Mouse (Mus musculus) spleen, adult 2 months (tissue): ENCODE data around the gene Ptprm.

Experiments
- CTCF ChIP-seq: fragments of 200-500 bp; IDR thresholded peaks from 2 replicates; pipeline ENCODE4 v1.5.1; 2011; ENCODE audit warnings: mild to moderate bottlenecking, inconsistent platforms; ENCODE audit not compliant: insufficient read depth, insufficient read length, insufficient replicate concordance; ENCODE audit errors: extremely low read depth
- POLR2A ChIP-seq: fragments of 200-500 bp; IDR thresholded peaks from 2 replicates; pipeline ENCODE4 v1.6.1; 2011; ENCODE audit warnings: low read depth, low read length, inconsistent platforms

- TF ChIP-seq CTCF (no peak), POLR2A (no peak)
These were observed 568.1 kb downstream of the Ptprm start for GRCm38 (mm10) chr17:66786166-66786565.
